Mouse (Mus musculus) bone marrow macrophage, adult 2 months (primary cell): ENCODE results near the gene Kif3a.

Source experiments
- CTCF ChIP-seq: IDR thresholded peaks from 2 replicates; pipeline ENCODE4 v1.5.1; 2012; ENCODE audit warnings: low read depth, mild to moderate bottlenecking, low read length, moderate library complexity
- POLR2A ChIP-seq: IDR thresholded peaks from 2 replicates; pipeline ENCODE4 v1.6.1; 2012; ENCODE audit warnings: mild to moderate bottlenecking, low read depth, low read length, borderline replicate concordance

- TF ChIP-seq CTCF (no peak), POLR2A (no peak)
These were observed 45.4 kb upstream of the Kif3a start for GRCm38 (mm10) chr11:53521821-53522131.
